Mouse (Mus musculus) C2C12 (cell line): Measurements from ENCODE around the gene Dpt. TPM values are rescaled to one million over a fixed set of nuclear protein-coding genes. Genes with fewer than 3 reads are reported as not detected.

Source experiments
- H3K27me3 ChIP-seq: one replicate; pipeline ENCODE4 v1.6.1; 2011; ENCODE audit not compliant: control insufficient read depth, insufficient read depth, insufficient read length
- H3K36me3 ChIP-seq: one replicate; pipeline ENCODE4 v1.6.1; 2011; ENCODE audit not compliant: control insufficient read depth, insufficient read depth
- H3K4me3 ChIP-seq: one replicate; pipeline ENCODE4 v1.5.1; 2011; ENCODE audit warnings: mild to moderate bottlenecking, control low read depth; ENCODE audit not compliant: poor library complexity, insufficient read depth, severe bottlenecking
- H3K79me2 ChIP-seq: one replicate; pipeline ENCODE4 v1.6.1; 2011; ENCODE audit not compliant: control insufficient read depth, insufficient read depth
- H3K79me3 ChIP-seq: one replicate; pipeline ENCODE4 v1.6.1; 2011; ENCODE audit warnings: low read depth, control low read depth
- H3ac ChIP-seq: one replicate; pipeline ENCODE3; 2011; ENCODE audit warnings: low read depth; ENCODE audit not compliant: control insufficient read depth, insufficient read length
- CEBPB ChIP-seq: IDR thresholded peaks from one replicate; pipeline ENCODE4 v1.6.1; 2011; ENCODE audit warnings: low read depth, mild to moderate bottlenecking, control low read depth, moderate library complexity
- CTCF ChIP-seq: IDR thresholded peaks from one replicate; pipeline ENCODE4 v1.5.1; 2011; ENCODE audit not compliant: control insufficient read depth, insufficient read depth, insufficient read length
- FOSL1 ChIP-seq: IDR thresholded peaks from one replicate; pipeline ENCODE4 v1.8.0; 2011; ENCODE audit warnings: mild to moderate bottlenecking, low read length; ENCODE audit not compliant: poor library complexity, insufficient read depth, severe bottlenecking
- MAX ChIP-seq: IDR thresholded peaks from one replicate; pipeline ENCODE4 v1.6.1; 2011; ENCODE audit warnings: mild to moderate bottlenecking, control low read depth
- MYOD1 ChIP-seq: IDR thresholded peaks from one replicate; pipeline ENCODE4 v1.6.1; 2011; ENCODE audit warnings: low read depth; ENCODE audit not compliant: control insufficient read depth, insufficient read length
- MYOG ChIP-seq: IDR thresholded peaks from one replicate; pipeline ENCODE4 v1.6.1; 2011; ENCODE audit not compliant: control insufficient read depth, insufficient read length; ENCODE audit errors: extremely low read depth
- USF1 ChIP-seq: IDR thresholded peaks from one replicate; pipeline ENCODE4 v1.6.1; 2011; ENCODE audit warnings: low read depth, mild to moderate bottlenecking, control low read depth, moderate library complexity
- long read RNA-seq, 2 experiments: library from polyadenylated mRNA; unstranded; transcript quantifications; one replicate each; pipeline ENCODE4 v2.0.0; 2019 to 2020
- polyA plus RNA-seq: library from polyadenylated mRNA; unstranded; fragments of >200 nt; fragmentation: generic; extraction: Trizol; gene quantifications from one replicate; pipeline ENCODE4 v1.2.1, GENCODE M21; 2012; ENCODE audit warnings: missing spikeins

Gene Dpt
- 0.04 TPM for polyA plus RNA-seq
- long read RNA-seq, experiment 1, result 0 reads
- long read RNA-seq, experiment 2, result 0 reads

- Histone ChIP-seq H3K79me2 (no peaks in the 10 kb centered on the region), H3K79me3 (no peaks in the 10 kb centered on the region), H3K36me3 (no peaks in the 10 kb centered on the region), H3K4me3 (no peak within 1 kb of the TSS), H3K27me3 (no peaks in the 10 kb centered on the region), H3ac (no peak within 1 kb of the TSS)
- TF ChIP-seq CTCF, result no peak
- TF ChIP-seq MYOG, result no peak
- TF ChIP-seq CEBPB, result no peak
- no peak for TF ChIP-seq USF1
- TF ChIP-seq MYOD1, result no peak
Observed at GRCm38 (mm10) chr1:164796471-164796870, at the start of gene Dpt. Gene Dpt, plus strand, starts transcription at chr1:164796644.

GRCm38 (mm10) chr1:164753736-164754135, 42.7 kb upstream of the Dpt start:
- H3K27me3 ChIP-seq, result no peaks in the 10 kb centered on the region

GRCm38 (mm10) chr1:164755671-164756070, 40.8 kb upstream of the Dpt start:
- H3K27me3 ChIP-seq, result no peaks in the 10 kb centered on the region
- H3ac ChIP-seq, result no peak overlapping the region
- H3K4me3 ChIP-seq, result no peak overlapping the region
- H3K79me2 ChIP-seq, result no peaks in the 10 kb centered on the region
- no peak for TF ChIP-seq USF1
- TF ChIP-seq MYOD1, result no peak
- TF ChIP-seq CEBPB, result no peak
- TF ChIP-seq MYOG, result no peak
- TF ChIP-seq FOSL1, result no peak
- H3K36me3 ChIP-seq, result no peaks in the 10 kb centered on the region
- no peaks in the 10 kb centered on the region for H3K79me3 ChIP-seq

More at GRCm38 (mm10) chr1:164753736-164754135, 42.7 kb upstream of the Dpt start:
- Histone ChIP-seq H3K36me3 (no peaks in the 10 kb centered on the region), H3K79me2 (no peaks in the 10 kb centered on the region), H3K4me3 (no peak overlapping the region), H3K79me3 (no peaks in the 10 kb centered on the region), H3ac (no peak overlapping the region)
- no peak for TF ChIP-seq MAX
- TF ChIP-seq USF1, result no peak
- TF ChIP-seq MYOD1, result no peak
- TF ChIP-seq MYOG, result no peak
- TF ChIP-seq FOSL1, result no peak
- no peak for TF ChIP-seq CEBPB

- Histone ChIP-seq H3K27me3 (no peaks in the 10 kb centered on the region), H3ac (no peak overlapping the region), H3K36me3 (no peaks in the 10 kb centered on the region), H3K79me2 (no peaks in the 10 kb centered on the region), H3K4me3 (no peak overlapping the region), H3K79me3 (no peaks in the 10 kb centered on the region)
- no peak for TF ChIP-seq FOSL1
- no peak for TF ChIP-seq MYOD1
- no peak for TF ChIP-seq MAX
- no peak for TF ChIP-seq CTCF
- TF ChIP-seq USF1, result no peak
- TF ChIP-seq MYOG, result no peak
Observed at GRCm38 (mm10) chr1:164756951-164757350, 39.5 kb upstream of the Dpt start.

GRCm38 (mm10) chr1:164758401-164758800, 38.0 kb upstream of the Dpt start:
- H3K4me3 ChIP-seq, result no peak overlapping the region
- TF ChIP-seq MYOD1 (no peak), FOSL1 (no peak), MAX (no peak), MYOG (no peak), CTCF (no peak), USF1 (no peak), CEBPB (no peak)
- H3K79me3 ChIP-seq, result no peaks in the 10 kb centered on the region
- H3ac ChIP-seq, result no peak overlapping the region
- no peaks in the 10 kb centered on the region for H3K27me3 ChIP-seq
- H3K36me3 ChIP-seq, result no peaks in the 10 kb centered on the region
- no peaks in the 10 kb centered on the region for H3K79me2 ChIP-seq

- Histone ChIP-seq H3K36me3 (no peaks in the 10 kb centered on the region), H3K4me3 (no peak overlapping the region), H3K79me3 (no peaks in the 10 kb centered on the region), H3K27me3 (no peaks in the 10 kb centered on the region), H3ac (no peak overlapping the region), H3K79me2 (no peaks in the 10 kb centered on the region)
- no peak for TF ChIP-seq MAX
- TF ChIP-seq MYOD1, result no peak
- TF ChIP-seq MYOG, result no peak
- TF ChIP-seq CEBPB, result no peak
Observed at GRCm38 (mm10) chr1:164762276-164762675, 34.2 kb upstream of the Dpt start.
